Mouse (Mus musculus) liver (tissue): ENCODE measurements around the gene Klrb1a.

Source experiments
- DNase-seq: peaks from one replicate; pipeline ENCODE4 v3.0.0-alpha.2; 2020; ENCODE audit warnings: mixed read lengths

Klrb1a gene

GRCm38 (mm10) chr6:128599555-128599954, 23.8 kb downstream of the Klrb1a start:
- DNase-seq = no peak

GRCm38 (mm10) chr6:128598256-128599047, 24.9 kb downstream of the Klrb1a start:
- no peak for DNase-seq

- DNase-seq = peak; percentile 19
These were observed 26.2 kb downstream of the Klrb1a start for GRCm38 (mm10) chr6:128597121-128597522.

- no peak for DNase-seq
These were observed 28.7 kb downstream of the Klrb1a start for GRCm38 (mm10) chr6:128594651-128595050.

- DNase-seq = no peak
These were observed 33.9 kb downstream of the Klrb1a start for GRCm38 (mm10) chr6:128589426-128589825.

GRCm38 (mm10) chr6:128587619-128588018, 35.7 kb downstream of the Klrb1a start:
- no peak for DNase-seq

- DNase-seq = no peak
These were observed 37.6 kb downstream of the Klrb1a start for GRCm38 (mm10) chr6:128585642-128586245.

- peak; percentile 45 for DNase-seq
These were observed 39.2 kb downstream of the Klrb1a start for GRCm38 (mm10) chr6:128584070-128584660.

- no peak for DNase-seq
These were observed 41.8 kb downstream of the Klrb1a start, which contains the start of gene A2ml1 for GRCm38 (mm10) chr6:128581508-128581907. TSS of gene A2ml1 (minus strand) at chr6:128581608.

GRCm38 (mm10) chr6:128577301-128577700, 46.0 kb downstream of the Klrb1a start:
- DNase-seq = no peak

GRCm38 (mm10) chr6:128566589-128566988, 56.7 kb downstream of the Klrb1a start:
- DNase-seq = no peak
